ENCODE assay signal across 8 mouse cellular contexts in the genomic region with DNA sequence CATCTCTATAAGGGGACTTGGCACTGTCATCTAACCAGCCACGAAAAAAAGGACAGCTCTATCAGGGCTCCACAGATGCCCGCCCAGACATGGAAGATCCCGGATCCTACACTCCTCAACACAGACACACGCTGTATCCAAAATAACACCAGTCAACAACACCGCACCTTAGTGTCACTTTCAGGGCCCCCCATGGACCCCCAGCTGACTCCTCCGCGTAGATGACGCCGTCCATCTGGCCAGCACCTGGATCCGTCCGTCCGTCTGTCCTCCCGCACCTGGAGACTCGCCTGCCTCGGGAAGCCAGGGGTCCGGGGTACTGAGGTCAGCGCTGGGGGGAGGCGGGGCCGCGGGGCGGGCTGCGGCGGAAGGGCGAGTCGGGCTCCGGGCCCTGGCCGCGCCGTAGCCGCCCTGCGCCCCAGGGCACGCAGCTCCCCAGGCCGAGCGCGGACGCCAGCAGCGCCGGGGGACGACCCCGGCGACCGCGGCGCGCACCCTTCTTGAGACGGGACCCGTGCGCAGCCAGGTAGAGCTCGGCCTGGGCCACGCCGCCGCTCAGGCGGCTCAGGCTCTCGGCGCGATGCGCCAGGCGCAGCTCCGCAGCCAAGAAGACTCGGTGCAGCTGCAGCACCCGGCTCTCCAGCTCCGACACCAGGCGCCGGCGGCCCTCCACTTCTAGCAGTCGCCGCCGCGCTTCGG. TPM values are rescaled to one million over a fixed set of nuclear protein-coding genes. Genes with fewer than 3 reads are reported as not detected.
DNase-seq lines count a peak whose midpoint lies in the region; ATAC-seq lines count a peak whose summit lies in the region.

No protein-coding gene starts in this region.

- peak overlapping the region; percentile 98 for H3K4me2 ChIP-seq in forebrain, embryonic 16.5 days (ENCODE audit: low read length)
- H3K4me2 ChIP-seq in limb, embryonic 12.5 days = peak overlapping the region; percentile 100

- H3K36me3 ChIP-seq in forebrain, embryonic 16.5 days (ENCODE audit: control insufficient read depth, insufficient read depth) = no peaks in the 10 kb centered on the region
- H3K36me3 ChIP-seq in limb, embryonic 12.5 days = no peaks in the 10 kb centered on the region

- no peak overlapping the region for H3K27ac ChIP-seq in forebrain, embryonic 16.5 days (ENCODE audit: low read length)
- 0 out of 2 replicates have a peak overlapping the region, but pooled peaks have one; percentile 12 for H3K27ac ChIP-seq in limb, embryonic 12.5 days

- peak; percentile 46 for DNase-seq in embryo, embryonic 10 days (ENCODE audit: low spot score)
- DNase-seq in embryo, embryonic 9.5 days (ENCODE audit: extremely low spot score) = no peak
- DNase-seq in thymus, postnatal 14 days = peak; percentile 46
- no peak for DNase-seq in thymus, adult 18-20 months
- DNase-seq in retina, postnatal 1 day = peak; percentile 45
- no peak for DNase-seq in spleen, adult 12 weeks (ENCODE audit: low spot score)

- ATAC-seq in forebrain, embryonic 16.5 days = peak; percentile 61
- ATAC-seq in limb, embryonic 12.5 days (ENCODE audit: insufficient number of reproducible peaks, insufficient read depth, low FRiP score, low TSS enrichment, low read depth) = no peak

- under 1% methylated on average over 68 of the region's 70 CpGs for WGBS in forebrain, embryonic 16.5 days
- under 1% methylated on average over 70 of the region's 70 CpGs for WGBS in limb, embryonic 12.5 days

- peak overlapping the region; percentile 73 for H3K9ac ChIP-seq in forebrain, embryonic 16.5 days (replicated peaks; ENCODE audit: low read depth, low read length)
- peak overlapping the region; percentile 67 for H3K9ac ChIP-seq in limb, embryonic 12.5 days (replicated peaks)

- no peaks in the 10 kb centered on the region for H3K9me3 ChIP-seq in forebrain, embryonic 16.5 days (ENCODE audit: control insufficient read depth, low read length)
- H3K9me3 ChIP-seq in limb, embryonic 12.5 days = no peaks in the 10 kb centered on the region

- peak overlapping the region; percentile 74 for H3K4me3 ChIP-seq in forebrain, embryonic 16.5 days (replicated peaks; ENCODE audit: low read length)
- H3K4me3 ChIP-seq in limb, embryonic 12.5 days (replicated peaks) = peak overlapping the region; percentile 69

- peaks cover 48% of the 10 kb centered on the region for H3K27me3 ChIP-seq in forebrain, embryonic 16.5 days (replicated peaks; ENCODE audit: control insufficient read depth, insufficient read depth, low read length)
- peaks cover 93% of the 10 kb centered on the region for H3K27me3 ChIP-seq in limb, embryonic 12.5 days

- H3K4me1 ChIP-seq in forebrain, embryonic 16.5 days (replicated peaks; ENCODE audit: control insufficient read depth, insufficient read depth, low read length) = peaks cover 27% of the 10 kb centered on the region
- H3K4me1 ChIP-seq in limb, embryonic 12.5 days (replicated peaks) = peaks cover 30% of the 10 kb centered on the region

RNA-seq across cellular contexts. Expression of gene Trnp1, which starts 0.7 kb away (rescaled TPM):
- 6.5 and 9.2 TPM in 2 replicates for polyA plus RNA-seq in forebrain, embryonic 16.5 days (2015; fragmentation: Nextera tagmentation; extraction: Ambion mirVana)
- polyA plus RNA-seq in limb, embryonic 12.5 days (2016; fragmentation: Nextera tagmentation; extraction: Ambion mirVana) = 2.0 and 3.7 TPM in 2 replicates

RNA-seq across cellular contexts. Expression of gene Tent5b, which starts 17.7 kb away (rescaled TPM):
- polyA plus RNA-seq in forebrain, embryonic 16.5 days (2015; fragmentation: Nextera tagmentation; extraction: Ambion mirVana) = 0.09 and 0.14 TPM in 2 replicates
- 1.2 TPM in 2 replicates for polyA plus RNA-seq in limb, embryonic 12.5 days (2016; fragmentation: Nextera tagmentation; extraction: Ambion mirVana)

RNA-seq across cellular contexts. Expression of gene Kdf1, which starts 21.2 kb away (rescaled TPM):
- polyA plus RNA-seq in forebrain, embryonic 16.5 days (2015; fragmentation: Nextera tagmentation; extraction: Ambion mirVana) = 0.35 and 0.44 TPM in 2 replicates
- 6.5 and 7.4 TPM in 2 replicates for polyA plus RNA-seq in limb, embryonic 12.5 days (2016; fragmentation: Nextera tagmentation; extraction: Ambion mirVana)

RNA-seq across cellular contexts. Expression of gene Nudc, which starts 48.2 kb away (rescaled TPM):
- polyA plus RNA-seq in forebrain, embryonic 16.5 days (2015; fragmentation: Nextera tagmentation; extraction: Ambion mirVana) = 256 and 259 TPM in 2 replicates
- 376 and 390 TPM in 2 replicates for polyA plus RNA-seq in limb, embryonic 12.5 days (2016; fragmentation: Nextera tagmentation; extraction: Ambion mirVana)

RNA-seq across cellular contexts. Expression of gene Nr0b2, which starts 55.6 kb away (rescaled TPM):
- not detected in 2 replicates for polyA plus RNA-seq in forebrain, embryonic 16.5 days (2015; fragmentation: Nextera tagmentation; extraction: Ambion mirVana)
- not detected in 2 replicates for polyA plus RNA-seq in limb, embryonic 12.5 days (2016; fragmentation: Nextera tagmentation; extraction: Ambion mirVana)

Comparison
In these comparisons a context has a peak if more than half of its experiments do, and no peak if none do; other contexts are left out.
1. DNase-seq: peak in embryo, embryonic 10 days (single experiment), thymus, postnatal 14 days (single experiment) and retina, postnatal 1 day (single experiment); none in embryo, embryonic 9.5 days (single experiment), thymus, adult 18-20 months (0 of 2) and spleen, adult 12 weeks (single experiment).